11 mouse cellular contexts compared by ENCODE assay signal in genomic region chr8:121480411-121481031, GRCm38 (mm10).
DNase-seq lines count a peak whose midpoint lies in the region; ATAC-seq and TF ChIP-seq lines count a peak whose summit lies in the region.
"Had no signal": no experiment of that assay in that cellular context is flagged by ENCODE, and none has a peak within 500 bp of the region (broad histone marks: within the 10 kb centered on the region; RNA-seq: fewer than 3 reads in every experiment).

No protein-coding gene starts in this region.

- H3K36me3 ChIP-seq in hindbrain, embryonic 10.5 days: no peaks in the 10 kb centered on the region
- H3K36me3 ChIP-seq in hindbrain, embryonic 14.5 days (replicated peaks; ENCODE audit: control insufficient read depth, insufficient read depth): no peaks in the 10 kb centered on the region
- H3K36me3 ChIP-seq in hindbrain, embryonic 15.5 days: no peaks in the 10 kb centered on the region
- H3K36me3 ChIP-seq in midbrain, embryonic 12.5 days: no peaks in the 10 kb centered on the region
- H3K36me3 ChIP-seq in liver, embryonic 11.5 days (ENCODE audit: control insufficient read depth, insufficient read depth, low read length): no peaks in the 10 kb centered on the region
- H3K36me3 ChIP-seq in liver, embryonic 12.5 days: no peaks in the 10 kb centered on the region

- no peak for TF ChIP-seq POLR2A in brain, embryonic 14.5 days (IDR thresholded peaks at IDR 0.05; ENCODE audit: borderline replicate concordance, extremely low read depth, insufficient read depth, insufficient read length, poor library complexity, severe bottlenecking)

- H3K4me1 ChIP-seq in hindbrain, embryonic 10.5 days (replicated peaks): peaks cover 51% of the 10 kb centered on the region
- peaks cover 13% of the 10 kb centered on the region; the same call in 1 of the 2 replicates for H3K4me1 ChIP-seq in hindbrain, embryonic 14.5 days (replicated peaks; ENCODE audit: control insufficient read depth, insufficient read depth, low read length)
- H3K4me1 ChIP-seq in hindbrain, embryonic 15.5 days (replicated peaks): peaks cover 16% of the 10 kb centered on the region
- H3K4me1 ChIP-seq in midbrain, embryonic 12.5 days: peaks cover 16% of the 10 kb centered on the region
- H3K4me1 ChIP-seq in liver, embryonic 11.5 days (replicated peaks; ENCODE audit: control insufficient read depth, insufficient read depth, low read length): no peaks in the 10 kb centered on the region
- H3K4me1 ChIP-seq in liver, embryonic 12.5 days: no peaks in the 10 kb centered on the region

- WGBS in hindbrain, embryonic 10.5 days: 61% methylated on average over 26 of the region's 26 CpGs
- WGBS in hindbrain, embryonic 14.5 days: 29% methylated on average over 26 of the region's 26 CpGs
- 28% methylated on average over 26 of the region's 26 CpGs for WGBS in hindbrain, embryonic 15.5 days
- WGBS in midbrain, embryonic 12.5 days: 21% methylated on average over 26 of the region's 26 CpGs
- WGBS in liver, embryonic 11.5 days: 79% methylated on average over 26 of the region's 26 CpGs
- WGBS in liver, embryonic 12.5 days (ENCODE audit: insufficient replicate concordance): 66% methylated on average over 26 of the region's 26 CpGs

- peaks cover 26% of the 10 kb centered on the region; the same call in 1 of the 2 replicates for H3K27me3 ChIP-seq in hindbrain, embryonic 10.5 days (ENCODE audit: insufficient read depth, poor library complexity, severe bottlenecking)
- H3K27me3 ChIP-seq in hindbrain, embryonic 14.5 days (ENCODE audit: control insufficient read depth, insufficient read depth, low read length): no peaks in the 10 kb centered on the region
- H3K27me3 ChIP-seq in hindbrain, embryonic 15.5 days: peaks cover 10% of the 10 kb centered on the region; the same call in 1 of the 2 replicates
- peaks cover 72% of the 10 kb centered on the region for H3K27me3 ChIP-seq in midbrain, embryonic 12.5 days
- peaks cover 7% of the 10 kb centered on the region; the same call in 1 of the 2 replicates for H3K27me3 ChIP-seq in liver, embryonic 11.5 days (replicated peaks; ENCODE audit: control insufficient read depth, insufficient read depth, low read length)
- H3K27me3 ChIP-seq in liver, embryonic 12.5 days (replicated peaks): peaks cover 15% of the 10 kb centered on the region

- no peak overlapping the region for H3K9ac ChIP-seq in hindbrain, embryonic 14.5 days
- H3K9ac ChIP-seq in hindbrain, embryonic 15.5 days: no peak overlapping the region
- no peak overlapping the region for H3K9ac ChIP-seq in midbrain, embryonic 12.5 days (replicated peaks)
- no peak overlapping the region for H3K9ac ChIP-seq in liver, embryonic 11.5 days (ENCODE audit: low read depth, low read length)
- H3K9ac ChIP-seq in liver, embryonic 12.5 days: no peak overlapping the region

- no peak overlapping the region; the same call in 1 of the 2 replicates for H3K4me2 ChIP-seq in hindbrain, embryonic 14.5 days (replicated peaks)
- H3K4me2 ChIP-seq in hindbrain, embryonic 15.5 days: peak overlapping the region; percentile 27
- H3K4me2 ChIP-seq in midbrain, embryonic 12.5 days (replicated peaks): peak overlapping the region; percentile 30
- H3K4me2 ChIP-seq in liver, embryonic 11.5 days: no peak overlapping the region
- no peak overlapping the region for H3K4me2 ChIP-seq in liver, embryonic 12.5 days

- H3K9me3 ChIP-seq in hindbrain, embryonic 10.5 days: no peaks in the 10 kb centered on the region
- no peaks in the 10 kb centered on the region for H3K9me3 ChIP-seq in hindbrain, embryonic 14.5 days (ENCODE audit: control insufficient read depth, low read length)
- no peaks in the 10 kb centered on the region for H3K9me3 ChIP-seq in hindbrain, embryonic 15.5 days
- no peaks in the 10 kb centered on the region for H3K9me3 ChIP-seq in midbrain, embryonic 12.5 days
- H3K9me3 ChIP-seq in liver, embryonic 11.5 days (ENCODE audit: control insufficient read depth, low read length): no peaks in the 10 kb centered on the region
- H3K9me3 ChIP-seq in liver, embryonic 12.5 days (replicated peaks): no peaks in the 10 kb centered on the region

- DNase-seq in hindbrain, embryonic 10.5 days (ENCODE audit: low spot score): no peak
- no peak for DNase-seq in hindbrain, embryonic 14.5 days (ENCODE audit: low spot score)
- DNase-seq in brain, embryonic 14.5 days (ENCODE audit: low read depth): peak; percentile 75
- no peak for DNase-seq in layer of hippocampus, postnatal 14 days (ENCODE audit: low spot score in 2 of 2)
- DNase-seq in liver, embryonic 11.5 days (ENCODE audit: low spot score): no peak
- DNase-seq: cerebellum, adult 9-10 months; lung, postnatal 14 days; thymus, adult 18-20 months had no signal

- ATAC-seq in hindbrain, embryonic 14.5 days (ENCODE audit: low FRiP score): no peak
- no peak for ATAC-seq in hindbrain, embryonic 15.5 days (ENCODE audit: low FRiP score, low read depth)
- peak; percentile 44 for ATAC-seq in midbrain, embryonic 12.5 days (ENCODE audit: low FRiP score, low read depth)
- no peak for ATAC-seq in liver, embryonic 11.5 days (replicated peaks; ENCODE audit: low FRiP score)
- no peak for ATAC-seq in liver, embryonic 12.5 days

- peak overlapping the region; percentile 4; the same call in 1 of the 2 replicates for H3K27ac ChIP-seq in hindbrain, embryonic 10.5 days
- no peak overlapping the region for H3K27ac ChIP-seq in hindbrain, embryonic 14.5 days
- peak overlapping the region; percentile 30; the same call in 1 of the 2 replicates for H3K27ac ChIP-seq in hindbrain, embryonic 15.5 days (replicated peaks)
- peak overlapping the region; percentile 25; the same call in 1 of the 2 replicates for H3K27ac ChIP-seq in midbrain, embryonic 12.5 days (replicated peaks)
- H3K27ac ChIP-seq in liver, embryonic 11.5 days (ENCODE audit: low read depth, low read length): no peak overlapping the region
- H3K27ac ChIP-seq in liver, embryonic 12.5 days: no peak overlapping the region

- TF ChIP-seq CTCF in brain, embryonic 14.5 days (IDR thresholded peaks at IDR 0.05; ENCODE audit: borderline replicate concordance, extremely low read depth, insufficient read depth, insufficient read length): no peak

- H3K4me3 ChIP-seq in hindbrain, embryonic 10.5 days: no peak overlapping the region
- no peak overlapping the region for H3K4me3 ChIP-seq in hindbrain, embryonic 14.5 days (replicated peaks; ENCODE audit: low read length)
- H3K4me3 ChIP-seq in hindbrain, embryonic 15.5 days: no peak overlapping the region
- H3K4me3 ChIP-seq in midbrain, embryonic 12.5 days: no peak overlapping the region
- no peak overlapping the region for H3K4me3 ChIP-seq in liver, embryonic 11.5 days (ENCODE audit: low read depth, low read length)
- H3K4me3 ChIP-seq in liver, embryonic 12.5 days: no peak overlapping the region

Comparison
In these comparisons a context has a peak if more than half of its experiments do, and no peak if none do; other contexts are left out.
1. H3K27ac ChIP-seq: peak in hindbrain, embryonic 10.5 days (single experiment), hindbrain, embryonic 15.5 days (single experiment) and midbrain, embryonic 12.5 days (single experiment); none in hindbrain, embryonic 14.5 days (single experiment), liver, embryonic 11.5 days (single experiment) and liver, embryonic 12.5 days (single experiment).
2. H3K4me2 ChIP-seq: peak in hindbrain, embryonic 15.5 days (single experiment) and midbrain, embryonic 12.5 days (single experiment); none in hindbrain, embryonic 14.5 days (single experiment), liver, embryonic 11.5 days (single experiment) and liver, embryonic 12.5 days (single experiment).